Mouse (Mus musculus) cortical plate, adult 2 months (tissue): ENCODE measurements at regions not wholly inside any gene's neighbourhood (a gene's known extent, or its start where the extent isn't known, plus 50 kb on each side); places are given as distances from the start of the nearest gene placed in this dataset.

Source experiments
- H3K27ac ChIP-seq: fragments of 200-500 bp; 2 replicates; pipeline ENCODE4 v1.5.1; 2012; ENCODE audit warnings: low read length, control low read depth, inconsistent platforms; ENCODE audit not compliant: insufficient read depth
- H3K4me1 ChIP-seq: fragments of 200-500 bp; 2 replicates; pipeline ENCODE4 v1.6.1; 2011; ENCODE audit warnings: low read length; ENCODE audit not compliant: control insufficient read depth, insufficient read depth
- H3K4me3 ChIP-seq: fragments of 200-500 bp; 2 replicates; pipeline ENCODE4 v1.5.1; 2011; ENCODE audit warnings: mild to moderate bottlenecking, low read length, control low read depth; ENCODE audit not compliant: insufficient read depth
- CTCF ChIP-seq: fragments of 200-500 bp; IDR thresholded peaks from 2 replicates; pipeline ENCODE4 v1.5.1; 2011; ENCODE audit warnings: mild to moderate bottlenecking, control low read depth, low read length; ENCODE audit not compliant: insufficient read depth; ENCODE audit errors: extremely low read depth
- POLR2A ChIP-seq: fragments of 200-500 bp; IDR thresholded peaks from 2 replicates; pipeline ENCODE4 v1.6.1; 2011; ENCODE audit warnings: mild to moderate bottlenecking, low read length, control low read depth; ENCODE audit not compliant: insufficient read depth; ENCODE audit errors: extremely low read depth

- Histone ChIP-seq H3K27ac (no peak overlapping the region), H3K4me3 (no peak overlapping the region), H3K4me1 (no peaks in the 10 kb centered on the region)
- TF ChIP-seq POLR2A: no peak
- TF ChIP-seq CTCF: 0 out of 2 replicates have a peak, but pooled peaks have one; percentile 7
These were observed 75.7 kb upstream of the Foxk1 start for GRCm38 (mm10) chr5:142325560-142325959.

GRCm38 (mm10) chr5:142327261-142327660 is 74.0 kb upstream of the Foxk1 start:
- TF ChIP-seq POLR2A (no peak), CTCF (peak; percentile 56)
- Histone ChIP-seq H3K4me3 (no peak overlapping the region), H3K4me1 (no peaks in the 10 kb centered on the region), H3K27ac (no peak overlapping the region)

- Histone ChIP-seq H3K4me1 (no peaks in the 10 kb centered on the region), H3K27ac (no peak overlapping the region), H3K4me3 (no peak overlapping the region)
- TF ChIP-seq POLR2A (no peak), CTCF (no peak)
These were observed 71.4 kb upstream of the Foxk1 start for GRCm38 (mm10) chr5:142329724-142330520.

- no peaks in the 10 kb centered on the region for H3K4me1 ChIP-seq
- no peak overlapping the region for H3K27ac ChIP-seq
- TF ChIP-seq CTCF (no peak), POLR2A (no peak)
- H3K4me3 ChIP-seq: no peak overlapping the region
These were observed 68.6 kb upstream of the Foxk1 start for GRCm38 (mm10) chr5:142332744-142333143.

- no peaks in the 10 kb centered on the region for H3K4me1 ChIP-seq
- no peak overlapping the region for H3K27ac ChIP-seq
- no peak overlapping the region for H3K4me3 ChIP-seq
- TF ChIP-seq POLR2A (no peak), CTCF (no peak)
These were observed 63.9 kb upstream of the Foxk1 start for GRCm38 (mm10) chr5:142337436-142337835.

- Histone ChIP-seq H3K27ac (no peak overlapping the region), H3K4me3 (no peak overlapping the region), H3K4me1 (no peaks in the 10 kb centered on the region)
- no peak for TF ChIP-seq POLR2A
- TF ChIP-seq CTCF: no peak
These were observed 63.2 kb upstream of the Foxk1 start for GRCm38 (mm10) chr5:142338051-142338450.

GRCm38 (mm10) chr5:142340205-142341025 is 60.9 kb upstream of the Foxk1 start:
- H3K4me1 ChIP-seq: no peaks in the 10 kb centered on the region
- H3K4me3 ChIP-seq: no peak overlapping the region
- TF ChIP-seq CTCF: no peak
- TF ChIP-seq POLR2A: no peak
- H3K27ac ChIP-seq: no peak overlapping the region

GRCm38 (mm10) chr5:142341026-142341432 is 60.3 kb upstream of the Foxk1 start:
- Histone ChIP-seq H3K27ac (no peak overlapping the region), H3K4me3 (no peak overlapping the region), H3K4me1 (no peaks in the 10 kb centered on the region)
- no peak for TF ChIP-seq CTCF
- no peak for TF ChIP-seq POLR2A

- Histone ChIP-seq H3K27ac (no peak overlapping the region), H3K4me3 (no peak overlapping the region), H3K4me1 (no peaks in the 10 kb centered on the region)
- no peak for TF ChIP-seq POLR2A
- no peak for TF ChIP-seq CTCF
These were observed 54.8 kb upstream of the Foxk1 start for GRCm38 (mm10) chr5:142346454-142346853.

GRCm38 (mm10) chr5:142350574-142350973 is 50.7 kb upstream of the Foxk1 start:
- Histone ChIP-seq H3K4me1 (no peaks in the 10 kb centered on the region), H3K4me3 (no peak overlapping the region), H3K27ac (no peak overlapping the region)
- TF ChIP-seq POLR2A (no peak), CTCF (no peak)
